Mouse (Mus musculus): ENCODE data around the gene Fam78a. TPM values are rescaled to one million over a fixed set of nuclear protein-coding genes. Genes with fewer than 3 reads are reported as not detected.

The Fam78a gene
- 1 to 10 TPM; 4.2 to 6.6 TPM for total RNA-seq (2021)

- intact Hi-C loops (cut with DNase I) = loop anchor here (5.0 kb wide), 1 partner anchor 48 kb away; no protein-coding TSS in a partner anchor
- peak; percentile 54 to 56 for DNase-seq (ENCODE audit: low spot score in 2 of 2)
These were observed at the start of gene Fam78a for GRCm38 (mm10) chr2:32084111-32084871. Gene Fam78a (minus strand): TSS chr2:32084857.

GRCm38 (mm10) chr2:32134039-32134438, 49.4 kb upstream of the Fam78a start:
- intact Hi-C loops (cut with DNase I) = loop anchor here (5.0 kb wide), 3 partner anchors 52 to 217 kb away; partner anchors contain the start of gene Fam78a
- DNase-seq (ENCODE audit: low spot score in 2 of 2) = peak; percentile 86 to 95

- peak in 1 of 2 experiments; percentile 33 for DNase-seq (ENCODE audit: low spot score in 2 of 2)
- intact Hi-C loops (cut with DNase I) = loop anchor here (5.0 kb wide), 3 partner anchors 50 to 215 kb away; partner anchors contain the start of gene Fam78a
These were observed 47.9 kb upstream of the Fam78a start for GRCm38 (mm10) chr2:32132567-32132992.

GRCm38 (mm10) chr2:32131866-32132566, 47.4 kb upstream of the Fam78a start:
- DNase-seq (ENCODE audit: low spot score in 2 of 2) = no peak
- intact Hi-C loops (cut with DNase I) = loop anchor here (5.0 kb wide), 3 partner anchors 50 to 215 kb away; partner anchors contain the start of gene Fam78a

- intact Hi-C loops (cut with DNase I) = loop anchor here (5.0 kb wide), 3 partner anchors 49 to 214 kb away; partner anchors contain the start of gene Fam78a
- DNase-seq (ENCODE audit: low spot score in 2 of 2) = no peak
These were observed 46.7 kb upstream of the Fam78a start for GRCm38 (mm10) chr2:32131205-32131834.

- DNase-seq (ENCODE audit: low spot score in 2 of 2) = peak; percentile 60 to 84
- intact Hi-C loops (cut with DNase I) = loop anchor here (5.0 kb wide), 3 partner anchors 48 to 213 kb away; partner anchors contain the start of gene Fam78a
These were observed 45.8 kb upstream of the Fam78a start for GRCm38 (mm10) chr2:32130435-32130834.

- intact Hi-C loops (cut with DNase I) = loop anchor here (5.0 kb wide), 3 partner anchors 47 to 212 kb away; partner anchors contain the start of gene Fam78a
- DNase-seq (ENCODE audit: low spot score in 2 of 2) = no peak
These were observed 44.9 kb upstream of the Fam78a start for GRCm38 (mm10) chr2:32129383-32130074.

- no peak for DNase-seq (ENCODE audit: low spot score in 2 of 2)
- intact Hi-C loops (cut with DNase I) = no loop called here
These were observed 43.8 kb upstream of the Fam78a start for GRCm38 (mm10) chr2:32128536-32128841.

GRCm38 (mm10) chr2:32127653-32128535, 43.2 kb upstream of the Fam78a start:
- no peak for DNase-seq (ENCODE audit: low spot score in 2 of 2)
- intact Hi-C loops (cut with DNase I) = no loop called here

GRCm38 (mm10) chr2:32121785-32122184, 37.1 kb upstream of the Fam78a start:
- DNase-seq (ENCODE audit: low spot score in 2 of 2) = no peak
- intact Hi-C loops (cut with DNase I) = no loop called here

GRCm38 (mm10) chr2:32121150-32121549, 36.5 kb upstream of the Fam78a start:
- intact Hi-C loops (cut with DNase I) = no loop called here

GRCm38 (mm10) chr2:32119802-32120750, 35.4 kb upstream of the Fam78a start:
- no peak for DNase-seq (ENCODE audit: low spot score in 2 of 2)
- intact Hi-C loops (cut with DNase I) = no loop called here

More at GRCm38 (mm10) chr2:32121150-32121549, 36.5 kb upstream of the Fam78a start:
- no peak for DNase-seq (ENCODE audit: low spot score in 2 of 2)

GRCm38 (mm10) chr2:32115851-32116268, 31.2 kb upstream of the Fam78a start:
- intact Hi-C loops (cut with DNase I) = no loop called here
- DNase-seq (ENCODE audit: low spot score in 2 of 2) = no peak

- intact Hi-C loops (cut with DNase I) = no loop called here
- DNase-seq (ENCODE audit: low spot score in 2 of 2) = peak in 1 of 2 experiments; percentile 74
These were observed 27.9 kb upstream of the Fam78a start for GRCm38 (mm10) chr2:32112548-32112947.

- intact Hi-C loops (cut with DNase I) = no loop called here
These were observed 26.6 kb upstream of the Fam78a start for GRCm38 (mm10) chr2:32111268-32111667.

GRCm38 (mm10) chr2:32105930-32106329, 21.3 kb upstream of the Fam78a start:
- intact Hi-C loops (cut with DNase I) = no loop called here
- DNase-seq (ENCODE audit: low spot score in 2 of 2) = no peak

More at GRCm38 (mm10) chr2:32111268-32111667, 26.6 kb upstream of the Fam78a start:
- peak in 1 of 2 experiments; percentile 84 for DNase-seq (ENCODE audit: low spot score in 2 of 2)

Measured in left cerebral cortex, postnatal 25 days (tissue).